In genomic region chr13:113980739-113981460, GRCm38 (mm10) we compare ENCODE assay signal across 14 mouse cellular contexts.
DNase-seq lines count a peak whose midpoint lies in the region; ATAC-seq and TF ChIP-seq lines count a peak whose summit lies in the region.
"Had no signal": no experiment of that assay in that cellular context is flagged by ENCODE, and none has a peak within 500 bp of the region (broad histone marks: within the 10 kb centered on the region; RNA-seq: fewer than 3 reads in every experiment).

No protein-coding gene starts in this region.

- no peak for DNase-seq in forebrain, embryonic 11.5 days (ENCODE audit: low spot score)
- peak; percentile 45 for DNase-seq in brain, embryonic 14.5 days (ENCODE audit: low read depth)
- DNase-seq in hindbrain, embryonic 11.5 days (ENCODE audit: low spot score): peak; percentile 30
- peak; percentile 92 for DNase-seq in midbrain, embryonic 11.5 days (ENCODE audit: low spot score, missing footprints)
- DNase-seq in right cerebral cortex, postnatal 4 days: no peak
- DNase-seq in layer of hippocampus, postnatal 36 days: no peak
- DNase-seq: adrenal gland, adult 8-10 months; gastrocnemius, adult 2 months; heart, postnatal 4 days; lung, postnatal 10 days had no signal

- no peak for TF ChIP-seq CTCF in brain, embryonic 14.5 days (IDR thresholded peaks at IDR 0.05; ENCODE audit: borderline replicate concordance, extremely low read depth, insufficient read depth, insufficient read length)

- H3K4me3 ChIP-seq in forebrain, embryonic 11.5 days (ENCODE audit: low read depth, low read length): no peak overlapping the region
- H3K4me3 ChIP-seq in forebrain, embryonic 15.5 days: no peak overlapping the region
- H3K4me3 ChIP-seq in hindbrain, embryonic 11.5 days (ENCODE audit: low read depth, low read length): no peak overlapping the region
- no peak overlapping the region for H3K4me3 ChIP-seq in midbrain, embryonic 11.5 days (ENCODE audit: low read depth, low read length)
- H3K4me3 ChIP-seq: gastrocnemius, adult 2 months; liver, embryonic 12.5 days had no signal

- no peak overlapping the region for H3K27ac ChIP-seq in forebrain, embryonic 11.5 days (ENCODE audit: low read depth, low read length)
- no peak overlapping the region for H3K27ac ChIP-seq in forebrain, embryonic 15.5 days (replicated peaks)
- no peak overlapping the region for H3K27ac ChIP-seq in hindbrain, embryonic 11.5 days (ENCODE audit: low read depth, low read length)
- H3K27ac ChIP-seq in midbrain, embryonic 11.5 days (ENCODE audit: low read depth, low read length): no peak overlapping the region; the same call in 1 of the 2 replicates
- H3K27ac ChIP-seq: gastrocnemius, adult 2 months; liver, embryonic 12.5 days had no signal

- peaks cover 9% of the 10 kb centered on the region for H3K4me1 ChIP-seq in forebrain, embryonic 11.5 days (replicated peaks; ENCODE audit: control insufficient read depth, insufficient read depth, low read length)
- peaks cover 19% of the 10 kb centered on the region for H3K4me1 ChIP-seq in forebrain, embryonic 15.5 days
- peaks cover 4% of the 10 kb centered on the region; the same call in 1 of the 2 replicates for H3K4me1 ChIP-seq in hindbrain, embryonic 11.5 days (replicated peaks; ENCODE audit: control insufficient read depth, insufficient read depth, low read length)
- H3K4me1 ChIP-seq in midbrain, embryonic 11.5 days (ENCODE audit: control insufficient read depth, insufficient read depth, low read length): peaks cover 22% of the 10 kb centered on the region
- H3K4me1 ChIP-seq: liver, embryonic 12.5 days had no signal

- no peaks in the 10 kb centered on the region for H3K9me3 ChIP-seq in forebrain, embryonic 11.5 days (ENCODE audit: control insufficient read depth, low read length)
- no peaks in the 10 kb centered on the region for H3K9me3 ChIP-seq in forebrain, embryonic 15.5 days
- H3K9me3 ChIP-seq in hindbrain, embryonic 11.5 days (ENCODE audit: control insufficient read depth, low read length): no peaks in the 10 kb centered on the region
- no peaks in the 10 kb centered on the region for H3K9me3 ChIP-seq in midbrain, embryonic 11.5 days (ENCODE audit: control insufficient read depth, low read length)
- H3K9me3 ChIP-seq: liver, embryonic 12.5 days had no signal

- no peak for TF ChIP-seq POLR2A in brain, embryonic 14.5 days (IDR thresholded peaks at IDR 0.05; ENCODE audit: borderline replicate concordance, extremely low read depth, insufficient read depth, insufficient read length, poor library complexity, severe bottlenecking)

- no peak overlapping the region; the same call in 1 of the 2 replicates for H3K9ac ChIP-seq in forebrain, embryonic 11.5 days (ENCODE audit: low read length)
- no peak overlapping the region for H3K9ac ChIP-seq in forebrain, embryonic 15.5 days (replicated peaks)
- no peak overlapping the region for H3K9ac ChIP-seq in hindbrain, embryonic 11.5 days (ENCODE audit: low read depth, low read length)
- 0 out of 2 replicates have a peak overlapping the region, but pooled peaks have one; percentile 22 for H3K9ac ChIP-seq in midbrain, embryonic 11.5 days (ENCODE audit: low read length)
- H3K9ac ChIP-seq: liver, embryonic 12.5 days had no signal

- peak overlapping the region; percentile 19; the same call in 1 of the 2 replicates for H3K4me2 ChIP-seq in forebrain, embryonic 11.5 days (ENCODE audit: low read depth, low read length, severe bottlenecking)
- H3K4me2 ChIP-seq in forebrain, embryonic 15.5 days (replicated peaks): no peak overlapping the region
- no peak overlapping the region for H3K4me2 ChIP-seq in hindbrain, embryonic 11.5 days (replicated peaks; ENCODE audit: low read depth, low read length)
- H3K4me2 ChIP-seq in midbrain, embryonic 11.5 days: peak overlapping the region; percentile 30
- H3K4me2 ChIP-seq: heart, embryonic 11.5 days; liver, embryonic 12.5 days had no signal

- no peaks in the 10 kb centered on the region for H3K27me3 ChIP-seq in forebrain, embryonic 11.5 days (ENCODE audit: control insufficient read depth, insufficient read depth, low read length)
- H3K27me3 ChIP-seq in forebrain, embryonic 15.5 days: no peaks in the 10 kb centered on the region
- H3K27me3 ChIP-seq in hindbrain, embryonic 11.5 days (ENCODE audit: control insufficient read depth, insufficient read depth, low read length): no peaks in the 10 kb centered on the region
- no peaks in the 10 kb centered on the region for H3K27me3 ChIP-seq in midbrain, embryonic 11.5 days (ENCODE audit: control insufficient read depth, insufficient read depth, low read length)
- H3K27me3 ChIP-seq: liver, embryonic 12.5 days had no signal

- peak; percentile 40 for ATAC-seq in forebrain, embryonic 11.5 days (replicated peaks; ENCODE audit: low FRiP score)
- no peak for ATAC-seq in forebrain, embryonic 15.5 days (replicated peaks)
- 0 out of 2 replicates have a peak, but pooled peaks have one; percentile 16 for ATAC-seq in hindbrain, embryonic 11.5 days (ENCODE audit: low FRiP score)
- ATAC-seq in midbrain, embryonic 11.5 days (ENCODE audit: low FRiP score): peak; percentile 61
- ATAC-seq in megakaryocyte progenitor cell, adult 5-6 weeks (replicated peaks; ENCODE audit: poor library complexity): no peak
- ATAC-seq: liver, embryonic 12.5 days had no signal

- 22% methylated on average over 15 of the region's 15 CpGs for WGBS in forebrain, embryonic 11.5 days
- 19% methylated on average over 15 of the region's 15 CpGs for WGBS in forebrain, embryonic 15.5 days
- WGBS in hindbrain, embryonic 11.5 days: 26% methylated on average over 15 of the region's 15 CpGs
- 22% methylated on average over 15 of the region's 15 CpGs for WGBS in midbrain, embryonic 11.5 days

- H3K36me3 ChIP-seq in forebrain, embryonic 11.5 days (ENCODE audit: control insufficient read depth, insufficient read depth, low read length): no peaks in the 10 kb centered on the region
- no peaks in the 10 kb centered on the region for H3K36me3 ChIP-seq in forebrain, embryonic 15.5 days
- H3K36me3 ChIP-seq in hindbrain, embryonic 11.5 days (ENCODE audit: control insufficient read depth, insufficient read depth, low read length): no peaks in the 10 kb centered on the region
- no peaks in the 10 kb centered on the region for H3K36me3 ChIP-seq in midbrain, embryonic 11.5 days (ENCODE audit: control insufficient read depth, insufficient read depth, low read length)
- H3K36me3 ChIP-seq: liver, embryonic 12.5 days had no signal

Comparison
In these comparisons a context has a peak if more than half of its experiments do, and no peak if none do; other contexts are left out.
1. ATAC-seq: peak in forebrain, embryonic 11.5 days (single experiment), hindbrain, embryonic 11.5 days (single experiment) and midbrain, embryonic 11.5 days (single experiment); none in forebrain, embryonic 15.5 days (single experiment) and megakaryocyte progenitor cell, adult 5-6 weeks (single experiment).
2. H3K4me2 ChIP-seq: peak in forebrain, embryonic 11.5 days (single experiment) and midbrain, embryonic 11.5 days (single experiment); none in forebrain, embryonic 15.5 days (single experiment) and hindbrain, embryonic 11.5 days (single experiment).
3. DNase-seq: peak in brain, embryonic 14.5 days (single experiment), hindbrain, embryonic 11.5 days (single experiment) and midbrain, embryonic 11.5 days (single experiment); none in forebrain, embryonic 11.5 days (single experiment), right cerebral cortex, postnatal 4 days (single experiment) and layer of hippocampus, postnatal 36 days (0 of 2).